In the genomic region with DNA sequence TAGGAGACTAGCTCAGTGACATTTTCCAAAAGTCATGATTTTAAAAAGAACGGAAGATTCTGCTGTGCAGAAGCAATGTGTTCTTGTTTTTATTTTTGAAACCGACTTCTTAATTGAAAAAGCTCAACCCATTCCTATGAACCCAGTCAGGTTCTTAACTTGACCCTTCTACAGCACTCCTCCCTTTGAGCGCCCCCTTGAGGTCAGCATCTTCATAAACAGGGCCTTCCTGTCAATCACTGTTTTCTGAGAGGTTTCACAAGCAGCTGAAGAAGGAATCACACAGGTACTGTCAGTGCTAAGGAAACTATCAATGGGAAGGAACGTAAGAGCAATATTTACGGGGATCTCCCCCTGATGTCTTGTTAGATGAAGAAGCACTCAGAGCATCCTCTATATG, we compare ENCODE assay signal across 8 mouse cellular contexts.
DNase-seq lines count a peak whose midpoint lies in the region; ATAC-seq and TF ChIP-seq lines count a peak whose summit lies in the region.

No protein-coding gene starts in this region.

- 59% methylated on average over 5 of the region's 5 CpGs for WGBS in heart, adult 2 months
- WGBS in heart, embryonic 12.5 days, result 67% methylated on average over 5 of the region's 5 CpGs
- WGBS in thymus, adult 2 months, result 77% methylated on average over 5 of the region's 5 CpGs

- peaks cover 2% of the 10 kb centered on the region; the same call in 1 of the 2 replicates for H3K4me1 ChIP-seq in heart, adult 2 months (ENCODE audit: control insufficient read depth, insufficient read depth, low read length)
- no peaks in the 10 kb centered on the region for H3K4me1 ChIP-seq in heart, embryonic 12.5 days (replicated peaks)
- no peaks in the 10 kb centered on the region for H3K4me1 ChIP-seq in thymus, adult 2 months (replicated peaks; ENCODE audit: control insufficient read depth, insufficient read depth, low read length)

- peak; percentile 49 to 66 for DNase-seq in heart, adult 2 months
- peak; percentile 14 for DNase-seq in thymus, adult 2 months
- DNase-seq in thymus, postnatal 36 days, result no peak
- peak; percentile 1 for DNase-seq in c-Kit-positive CD71-positive TER-119-negative erythroid progenitor cells, embryonic 14.5 days (ENCODE audit: low read depth)
- peak; percentile 16 for DNase-seq in kidney, postnatal 14 days
- DNase-seq in testis, postnatal 14 days (ENCODE audit: low spot score), result peak; percentile 9
- no peak for DNase-seq in neural tube, embryonic 10.5 days (ENCODE audit: extremely low spot score, low spot score)

- intact Hi-C loops in heart, adult 2 months (cut with DNase I), result loop anchor here (2.0 to 5.0 kb wide), 4 partner anchors 83 to 470 kb away; no protein-coding TSS in a partner anchor

- H3K4me2 ChIP-seq in heart, embryonic 12.5 days, result no peak overlapping the region

- TF ChIP-seq CTCF in heart, adult 2 months (IDR thresholded peaks at IDR 0.05), result peak; percentile 83
- TF ChIP-seq CTCF in thymus, adult 2 months (IDR thresholded peaks at IDR 0.05; ENCODE audit: borderline replicate concordance, control insufficient read depth, extremely low read depth, insufficient read depth, low read length, poor library complexity), result no peak

- ATAC-seq in heart, embryonic 12.5 days (ENCODE audit: insufficient number of reproducible peaks, low FRiP score), result no peak

- peaks cover 3% of the 10 kb centered on the region for H3K36me3 ChIP-seq in heart, adult 2 months (ENCODE audit: control insufficient read depth, insufficient read depth, low read length)
- no peaks in the 10 kb centered on the region for H3K36me3 ChIP-seq in heart, embryonic 12.5 days
- no peaks in the 10 kb centered on the region for H3K36me3 ChIP-seq in thymus, adult 2 months (ENCODE audit: control insufficient read depth, insufficient read depth, low read length)

- 0 out of 2 replicates have a peak, but pooled peaks have one; percentile 18 for TF ChIP-seq EP300 in heart, adult 2 months (IDR thresholded peaks at IDR 0.05; ENCODE audit: insufficient read depth, low read depth, low read length)

- peaks cover 2% of the 10 kb centered on the region; the same call in 1 of the 2 replicates for H3K9me3 ChIP-seq in heart, embryonic 12.5 days (replicated peaks)

- H3K79me2 ChIP-seq in heart, adult 2 months (replicated peaks; ENCODE audit: control insufficient read depth, insufficient read depth, low read length), result no peaks in the 10 kb centered on the region

- no peak overlapping the region for H3K9ac ChIP-seq in heart, adult 2 months (ENCODE audit: low read depth, low read length)
- no peak overlapping the region for H3K9ac ChIP-seq in heart, embryonic 12.5 days

- no peak for TF ChIP-seq POLR2A in heart, adult 2 months (IDR thresholded peaks at IDR 0.05; ENCODE audit: insufficient read depth, low read depth, low read length)
- no peak for TF ChIP-seq POLR2A in thymus, adult 2 months (IDR thresholded peaks at IDR 0.05; ENCODE audit: control insufficient read depth, extremely low read depth, insufficient read depth, low read length, poor library complexity)

- no peaks in the 10 kb centered on the region for H3K27me3 ChIP-seq in heart, adult 2 months (ENCODE audit: control insufficient read depth, insufficient read depth, low read length)
- no peaks in the 10 kb centered on the region for H3K27me3 ChIP-seq in heart, embryonic 12.5 days (replicated peaks)
- no peaks in the 10 kb centered on the region for H3K27me3 ChIP-seq in thymus, adult 2 months (ENCODE audit: control insufficient read depth, insufficient read depth, low read length)

- H3K4me3 ChIP-seq in heart, adult 2 months, result no peak overlapping the region
- no peak overlapping the region for H3K4me3 ChIP-seq in heart, embryonic 12.5 days
- no peak overlapping the region for H3K4me3 ChIP-seq in thymus, adult 2 months (ENCODE audit: control insufficient read depth, insufficient read depth, low read length)

- no peak overlapping the region for H3K27ac ChIP-seq in heart, adult 2 months
- H3K27ac ChIP-seq in heart, embryonic 12.5 days (ENCODE audit: poor library complexity, severe bottlenecking), result no peak overlapping the region
- H3K27ac ChIP-seq in thymus, adult 2 months (ENCODE audit: control insufficient read depth, insufficient read depth, low read length), result no peak overlapping the region

Comparison
In these comparisons a context has a peak if more than half of its experiments do, and no peak if none do; other contexts are left out.
1. DNase-seq: peak in heart, adult 2 months (2 of 2), thymus, adult 2 months (single experiment), c-Kit-positive CD71-positive TER-119-negative erythroid progenitor cells, embryonic 14.5 days (single experiment), kidney, postnatal 14 days (single experiment) and testis, postnatal 14 days (single experiment); none in thymus, postnatal 36 days (0 of 2) and neural tube, embryonic 10.5 days (single experiment).